Mouse (Mus musculus) erythroblast, embryonic 14.5 days (primary cell): ENCODE measurements around the gene Sfxn4. TPM values are rescaled to one million over a fixed set of nuclear protein-coding genes. Genes with fewer than 3 reads are reported as not detected.

Source experiments
- H3K27me3 ChIP-seq: 2 replicates; pipeline ENCODE4 v1.6.1; 2012; ENCODE audit warnings: inconsistent platforms; ENCODE audit not compliant: control insufficient read depth
- H3K36me3 ChIP-seq: 2 replicates; pipeline ENCODE4 v1.6.1; 2012; ENCODE audit warnings: mild to moderate bottlenecking, inconsistent platforms; ENCODE audit not compliant: control insufficient read depth
- H3K4me1 ChIP-seq: 2 replicates; pipeline ENCODE4 v1.6.1; 2012; ENCODE audit warnings: inconsistent platforms; ENCODE audit not compliant: control insufficient read depth
- H3K4me3 ChIP-seq: replicated peaks from 2 replicates; pipeline ENCODE3; 2012; ENCODE audit warnings: moderate library complexity, mild to moderate bottlenecking, inconsistent platforms
- H3K9me3 ChIP-seq: 2 replicates; pipeline ENCODE4 v1.6.1; 2012; ENCODE audit warnings: low read length, inconsistent platforms, mixed read lengths; ENCODE audit not compliant: control insufficient read depth
- GATA1 ChIP-seq: IDR thresholded peaks from 2 replicates; pipeline ENCODE4 v1.6.1; 2012; ENCODE audit warnings: low read length, inconsistent platforms, mixed read lengths
- TAL1 ChIP-seq: IDR thresholded peaks from 3 replicates; pipeline ENCODE4 v1.6.1; 2012; ENCODE audit warnings: low read length, inconsistent platforms, mixed read lengths
- polyA plus RNA-seq: library from polyadenylated mRNA; stranded (reverse); fragments of >175 nt; gene quantifications from 2 replicates; pipeline ENCODE4 v1.2.3, GENCODE M21; 2012

Sfxn4 gene
- polyA plus RNA-seq, 1 experiment = 0.04 TPM

DNA sequence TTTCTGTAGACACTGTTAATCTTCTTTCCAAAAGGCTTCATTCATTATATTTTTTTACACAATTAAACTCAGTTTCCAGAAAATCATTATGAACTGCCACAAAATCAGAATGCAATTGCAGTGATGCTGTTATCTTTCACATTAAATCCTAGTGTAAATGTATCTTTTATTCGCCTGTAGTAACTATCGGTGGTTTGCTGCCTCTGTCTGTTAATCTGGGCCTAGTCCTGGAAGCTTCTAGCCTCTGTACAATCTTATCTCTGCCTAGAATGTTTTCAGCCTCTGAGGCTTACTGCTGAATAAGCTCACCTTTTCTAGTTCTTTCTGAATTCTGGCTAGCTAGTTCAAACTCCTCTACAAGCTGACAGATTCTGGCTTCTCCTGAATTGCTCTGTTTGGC lies 51.4 kb downstream of the Sfxn4 start:
- Histone ChIP-seq H3K9me3 (no peaks in the 10 kb centered on the region), H3K4me1 (peaks cover 45% of the 10 kb centered on the region), H3K27me3 (no peaks in the 10 kb centered on the region), H3K36me3 (peaks cover 10% of the 10 kb centered on the region), H3K4me3 (no peak overlapping the region)
- TF ChIP-seq TAL1 (no peak), GATA1 (no peak)

DNA sequence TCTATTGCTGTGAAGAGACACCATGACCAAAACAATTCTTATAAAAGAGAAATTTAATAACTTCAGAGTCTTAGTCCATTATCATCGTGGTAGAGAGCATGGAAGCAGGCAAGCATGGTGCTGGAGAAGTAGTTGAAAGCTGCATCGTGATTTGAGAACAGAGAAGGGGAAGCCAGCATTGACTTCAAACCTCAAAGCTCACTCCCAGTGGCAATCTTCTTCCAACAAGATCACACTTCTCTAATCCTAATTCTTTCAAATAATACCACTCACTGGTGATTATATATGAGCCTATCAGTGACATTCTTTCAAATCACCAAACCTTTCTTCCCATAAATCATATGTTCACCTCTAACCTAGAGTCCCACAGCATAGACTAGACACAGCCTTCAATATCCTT lies 56.4 kb downstream of the Sfxn4 start:
- H3K4me1 ChIP-seq = peaks cover 40% of the 10 kb centered on the region
- no peaks in the 10 kb centered on the region for H3K27me3 ChIP-seq
- no peaks in the 10 kb centered on the region for H3K36me3 ChIP-seq
- H3K9me3 ChIP-seq = no peaks in the 10 kb centered on the region
- TF ChIP-seq GATA1 = no peak
- TF ChIP-seq TAL1 = no peak
- no peak overlapping the region for H3K4me3 ChIP-seq

- TF ChIP-seq GATA1 = peak; percentile 63
- TF ChIP-seq TAL1 = peak; percentile 73
- H3K4me1 ChIP-seq = peaks cover 64% of the 10 kb centered on the region
Observed at GRCm38 (mm10) chr19:60799867-60800569, 61.3 kb downstream of the Sfxn4 start.

GRCm38 (mm10) chr19:60797415-60797814 lies 63.9 kb downstream of the Sfxn4 start:
- Histone ChIP-seq H3K9me3 (peaks cover 6% of the 10 kb centered on the region), H3K4me1 (peaks cover 72% of the 10 kb centered on the region)

More at GRCm38 (mm10) chr19:60799867-60800569, 61.3 kb downstream of the Sfxn4 start:
- peak overlapping the region; percentile 2 for H3K4me3 ChIP-seq
- H3K9me3 ChIP-seq = peaks cover 6% of the 10 kb centered on the region
- peaks cover 6% of the 10 kb centered on the region; the same call in 1 of the 2 replicates for H3K36me3 ChIP-seq
- H3K27me3 ChIP-seq = no peaks in the 10 kb centered on the region

DNA sequence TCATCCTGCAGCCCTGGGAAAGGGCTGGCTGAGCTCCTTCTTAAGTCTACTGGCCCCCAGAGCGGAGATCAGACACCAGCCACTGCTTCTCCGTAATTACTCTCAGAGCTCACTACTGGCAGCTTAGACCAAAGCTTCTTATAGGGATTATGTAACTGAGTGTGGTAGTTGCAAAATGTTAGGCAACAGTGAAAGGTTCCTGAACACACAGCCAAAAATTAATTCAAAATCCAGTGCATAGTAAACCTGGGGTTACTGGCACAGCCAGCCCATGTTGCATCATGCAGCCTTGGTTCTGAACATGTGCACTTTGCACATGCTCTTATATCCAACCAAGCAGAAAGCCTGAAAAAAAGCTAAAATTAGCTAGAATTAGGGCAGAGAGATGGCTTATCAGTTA lies 66.0 kb downstream of the Sfxn4 start:
- H3K4me1 ChIP-seq = peaks cover 71% of the 10 kb centered on the region
- TF ChIP-seq TAL1 = no peak
- H3K36me3 ChIP-seq = peaks cover 6% of the 10 kb centered on the region; the same call in 1 of the 2 replicates
- H3K4me3 ChIP-seq = no peak overlapping the region
- H3K9me3 ChIP-seq = peaks cover 6% of the 10 kb centered on the region
- no peaks in the 10 kb centered on the region for H3K27me3 ChIP-seq

More at GRCm38 (mm10) chr19:60797415-60797814, 63.9 kb downstream of the Sfxn4 start:
- TF ChIP-seq TAL1 = no peak
- TF ChIP-seq GATA1 = no peak
- Histone ChIP-seq H3K36me3 (peaks cover 6% of the 10 kb centered on the region; the same call in 1 of the 2 replicates), H3K4me3 (no peak overlapping the region), H3K27me3 (no peaks in the 10 kb centered on the region)

- H3K4me1 ChIP-seq = peaks cover 61% of the 10 kb centered on the region
- H3K4me3 ChIP-seq = no peak overlapping the region
- H3K27me3 ChIP-seq = no peaks in the 10 kb centered on the region
- H3K9me3 ChIP-seq = peaks cover 6% of the 10 kb centered on the region
- peaks cover 9% of the 10 kb centered on the region for H3K36me3 ChIP-seq
- TF ChIP-seq TAL1 (no peak), GATA1 (no peak)
Observed at GRCm38 (mm10) chr19:60793170-60793707, 68.0 kb downstream of the Sfxn4 start.

DNA sequence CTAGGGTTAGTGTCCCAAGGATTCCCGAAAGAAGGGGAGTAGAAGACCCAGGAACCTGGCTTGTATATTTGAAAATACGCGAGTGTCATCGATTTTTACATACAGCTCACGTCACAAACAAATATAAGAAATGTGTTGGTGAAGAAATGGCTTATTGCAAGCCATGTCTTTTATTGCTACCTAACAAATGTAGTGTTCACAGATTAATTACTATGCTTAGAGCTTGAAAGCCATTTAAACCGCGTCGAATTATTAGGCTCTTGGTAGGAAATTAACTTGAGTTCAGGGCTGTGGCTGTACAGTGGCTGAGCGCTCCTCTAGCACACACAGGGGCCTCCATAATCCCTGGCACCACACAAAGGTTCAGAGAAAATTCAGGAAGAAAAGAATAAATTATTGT lies 70.1 kb downstream of the Sfxn4 start:
- Histone ChIP-seq H3K27me3 (no peaks in the 10 kb centered on the region), H3K4me3 (peak overlapping the region; percentile 91), H3K36me3 (peaks cover 21% of the 10 kb centered on the region), H3K4me1 (peaks cover 66% of the 10 kb centered on the region), H3K9me3 (no peaks in the 10 kb centered on the region)
- TF ChIP-seq TAL1 = no peak
- no peak for TF ChIP-seq GATA1

DNA sequence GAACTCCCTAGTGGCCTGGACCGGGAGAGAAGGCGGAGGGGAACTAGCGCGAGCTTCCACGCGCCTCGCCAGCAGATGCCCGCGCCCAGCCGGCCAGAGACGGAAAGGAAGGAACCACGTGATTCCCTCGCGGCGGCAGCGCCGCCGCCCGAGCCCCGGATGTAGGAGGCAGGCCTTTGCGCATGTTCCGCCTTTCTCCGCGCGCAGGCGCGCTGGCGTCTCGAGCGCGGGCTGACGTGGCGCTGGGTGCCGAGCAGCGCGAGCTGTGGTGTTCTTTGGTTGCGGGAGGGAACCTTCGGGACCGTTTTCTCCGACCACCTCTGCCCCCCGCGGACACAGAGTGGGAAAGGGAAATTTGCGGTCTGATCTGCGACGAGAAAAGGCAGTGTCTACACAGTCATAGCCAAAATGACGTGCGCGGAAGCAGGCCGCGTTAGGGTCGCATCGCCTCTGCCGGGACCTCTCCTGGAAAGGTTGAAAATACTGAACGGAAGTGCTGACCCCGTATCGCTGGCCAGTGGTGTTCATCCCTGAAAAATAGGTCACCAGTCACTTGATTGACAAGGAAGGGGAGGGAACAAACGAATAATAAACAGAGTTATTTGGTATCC lies 70.6 kb downstream of the Sfxn4 start, which contains the start of gene Eif3a:
Gene Eif3a, minus strand, starts transcription at position 108 of the 611 bp plus-strand sequence.
- TF ChIP-seq TAL1 (no peak), GATA1 (no peak)
- H3K36me3 ChIP-seq = peaks cover 26% of the 10 kb centered on the region
- H3K27me3 ChIP-seq = no peaks in the 10 kb centered on the region
- peaks cover 71% of the 10 kb centered on the region for H3K4me1 ChIP-seq
- peak within 1 kb of the TSS; percentile 91 for H3K4me3 ChIP-seq
- no peaks in the 10 kb centered on the region for H3K9me3 ChIP-seq

DNA sequence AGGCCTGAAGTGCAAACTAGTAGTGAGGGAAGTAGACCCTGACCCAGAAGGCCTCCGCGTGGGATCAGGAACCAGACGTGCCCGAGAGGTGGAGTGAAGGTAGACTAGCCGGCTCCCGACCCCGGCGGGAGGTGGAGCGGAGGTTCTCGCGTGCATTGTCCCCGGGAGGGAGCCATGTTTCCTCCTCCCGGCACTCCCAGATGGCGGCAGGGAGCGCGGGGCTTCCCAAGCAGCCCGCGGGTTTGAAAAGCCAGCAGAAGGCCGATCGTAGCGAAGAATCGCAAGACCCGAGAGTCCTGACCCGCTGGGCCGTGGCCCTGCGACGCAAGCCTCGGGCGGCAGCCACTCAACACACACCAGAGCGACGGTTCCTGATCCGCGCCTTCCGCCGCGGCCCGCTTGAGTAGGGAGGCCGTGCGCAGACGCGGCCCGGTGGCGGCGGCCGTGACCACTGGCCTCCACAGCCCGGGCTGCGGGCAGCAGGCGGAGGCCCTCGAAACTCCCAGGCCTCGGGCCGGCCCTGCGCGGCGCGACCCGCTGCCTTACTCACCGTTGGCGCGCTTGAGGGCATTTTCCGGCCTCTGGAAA lies 71.3 kb downstream of the Sfxn4 start:
- H3K9me3 ChIP-seq = no peaks in the 10 kb centered on the region
- H3K4me1 ChIP-seq = peaks cover 68% of the 10 kb centered on the region
- peak overlapping the region; percentile 91 for H3K4me3 ChIP-seq
- no peaks in the 10 kb centered on the region for H3K27me3 ChIP-seq
- TF ChIP-seq TAL1 = no peak
- no peak for TF ChIP-seq GATA1
- peaks cover 28% of the 10 kb centered on the region for H3K36me3 ChIP-seq
